Mouse (Mus musculus) intestine, embryonic 15.5 days (tissue): ENCODE measurements at regions not wholly inside any gene's neighbourhood (a gene's known extent, or its start where the extent isn't known, plus 50 kb on each side); places are given as distances from the start of the nearest gene placed in this dataset.
"Not testable (repeated sequence)": the region's sequence is repeated elsewhere in the genome, so short reads cannot be mapped to it uniquely, and the experiment has no call there.

Source experiments
- ATAC-seq: fragments of 200-750 bp; cut with Nextera tagmentation; 2 replicates; pipeline ENCODE4 v1.8.0; 2017; ENCODE audit warnings: moderate TSS enrichment, moderate library complexity
- H3K27ac ChIP-seq: fragments of 300-500 bp; sonication (generic); 2 replicates; pipeline ENCODE4 v1.5.1; 2015; ENCODE audit warnings: mild to moderate bottlenecking, inconsistent platforms
- H3K27me3 ChIP-seq: fragments of 300-500 bp; sonication (generic); replicated peaks from 2 replicates; pipeline ENCODE4 v1.6.1; 2015; ENCODE audit warnings: inconsistent platforms
- H3K36me3 ChIP-seq: fragments of 300-500 bp; sonication (generic); 2 replicates; pipeline ENCODE4 v1.6.1; 2015; ENCODE audit warnings: inconsistent platforms
- H3K4me1 ChIP-seq: fragments of 300-500 bp; sonication (generic); replicated peaks from 2 replicates; pipeline ENCODE4 v1.6.1; 2015; ENCODE audit warnings: inconsistent platforms
- H3K4me2 ChIP-seq: fragments of 300-500 bp; sonication (generic); replicated peaks from 2 replicates; pipeline ENCODE4 v1.6.1; 2015; ENCODE audit warnings: mild to moderate bottlenecking, inconsistent platforms
- H3K4me3 ChIP-seq: fragments of 300-500 bp; sonication (generic); replicated peaks from 2 replicates; pipeline ENCODE4 v1.5.1; 2015; ENCODE audit warnings: inconsistent platforms
- H3K9ac ChIP-seq: fragments of 300-500 bp; sonication (generic); 2 replicates; pipeline ENCODE4 v1.6.1; 2015; ENCODE audit warnings: inconsistent platforms
- H3K9me3 ChIP-seq: fragments of 300-500 bp; sonication (generic); 2 replicates; pipeline ENCODE4 v1.6.1; 2016; ENCODE audit warnings: inconsistent platforms
- WGBS: fragments of 180-500 bp; shearing (Covaris S2); methylation state at CpG from one replicate; pipeline ENCODE4 v1.1.7; 2015; 5-methylcytosine and 5-hydroxymethylcytosine counted together

DNA sequence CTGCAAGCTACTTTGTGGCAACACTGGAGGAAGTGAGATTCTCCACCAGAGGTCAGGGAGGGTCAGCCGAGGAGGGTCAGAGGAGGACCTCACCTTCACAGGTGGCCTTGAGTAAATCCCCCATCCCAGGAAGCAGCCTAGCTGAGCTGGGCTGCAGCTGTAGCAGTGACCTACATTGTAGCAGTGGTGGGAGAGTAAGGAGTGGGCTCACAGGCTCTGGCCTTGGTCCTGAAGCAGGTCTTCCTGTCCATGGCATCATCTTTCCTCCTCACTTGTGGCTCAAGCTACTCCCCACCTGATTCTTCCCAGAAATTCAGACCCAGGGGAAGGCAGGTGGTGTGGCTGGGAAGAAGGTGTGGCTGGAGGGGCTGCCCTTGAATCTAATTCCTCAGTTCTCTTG, 84.3 kb downstream of the 1810013L24Rik start:
- H3K9ac ChIP-seq, H3K4me1 ChIP-seq, H3K36me3 ChIP-seq, ATAC-seq, H3K27me3 ChIP-seq, H3K4me3 ChIP-seq, H3K4me2 ChIP-seq, H3K9me3 ChIP-seq, H3K27ac ChIP-seq: not testable (repeated sequence)
- WGBS = 12% methylated on average over 1 of the region's 1 CpGs

DNA sequence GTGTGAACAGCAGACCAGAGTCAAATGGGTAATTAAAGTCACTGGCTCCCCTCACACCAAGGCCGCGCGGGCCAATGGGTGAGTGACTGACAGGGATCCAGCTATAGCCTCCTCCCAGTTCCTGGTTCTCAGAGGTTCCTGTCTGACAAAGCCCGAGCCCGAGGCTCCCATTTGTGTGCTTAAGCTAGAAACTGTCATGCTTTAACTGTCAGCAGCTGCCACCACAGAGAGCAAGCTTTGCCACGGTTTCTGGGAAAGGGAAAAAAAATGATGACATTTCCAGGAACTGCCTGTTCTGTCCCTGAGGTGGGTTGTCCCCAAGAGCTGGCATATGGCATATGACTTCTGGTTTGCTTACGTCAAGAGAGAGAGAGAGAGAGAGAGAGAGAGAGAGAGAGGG, 86.2 kb downstream of the 1810013L24Rik start:
- Histone ChIP-seq H3K9me3 (no peaks in the 10 kb centered on the region), H3K27ac (no peak overlapping the region), H3K4me2 (no peak overlapping the region), H3K36me3 (no peaks in the 10 kb centered on the region), H3K27me3 (no peaks in the 10 kb centered on the region), H3K9ac (no peak overlapping the region), H3K4me3 (no peak overlapping the region), H3K4me1 (no peaks in the 10 kb centered on the region)
- 42% methylated on average over 7 of the region's 7 CpGs for WGBS
- ATAC-seq = no peak

DNA sequence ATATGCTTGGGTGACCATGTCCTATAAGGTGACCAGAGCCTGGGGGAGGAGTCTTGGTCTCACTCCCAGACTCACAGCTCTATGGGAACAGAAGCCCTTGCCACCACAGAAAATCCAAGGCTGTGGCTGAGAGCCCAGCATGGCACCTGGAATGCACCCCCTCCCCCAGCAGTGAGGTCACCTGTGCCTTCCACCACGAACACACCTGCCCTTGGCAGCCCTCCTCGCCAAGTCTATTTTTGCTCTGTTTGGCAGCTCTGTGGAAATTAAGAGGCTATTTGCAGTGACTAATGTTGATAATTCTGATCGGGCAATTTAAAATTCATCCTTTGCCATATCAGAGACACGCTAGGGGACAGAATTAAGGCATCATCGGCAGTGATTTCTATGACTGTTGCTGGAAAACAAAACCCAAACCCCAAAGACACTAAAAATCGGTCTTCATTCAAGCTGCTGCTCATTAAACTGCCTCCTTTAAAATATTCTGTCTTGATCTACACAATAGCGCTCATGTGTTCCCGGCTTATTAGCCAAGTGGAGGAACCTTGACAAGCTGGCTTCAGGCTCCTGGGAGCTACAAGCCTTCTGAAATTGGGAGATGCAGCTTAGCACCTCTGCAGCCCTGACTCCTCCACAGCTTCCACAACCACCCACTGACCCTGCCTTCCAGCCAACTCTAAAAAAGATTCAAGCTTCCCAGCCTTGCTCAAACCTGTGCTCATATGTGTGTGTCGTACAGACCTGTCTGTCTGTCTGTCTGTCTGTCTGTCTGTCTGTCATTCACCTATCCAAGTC, 89.0 kb downstream of the 1810013L24Rik start:
- no peak overlapping the region for H3K4me2 ChIP-seq
- H3K27me3 ChIP-seq = no peaks in the 10 kb centered on the region
- no peak overlapping the region for H3K27ac ChIP-seq
- H3K4me1 ChIP-seq = no peaks in the 10 kb centered on the region
- no peak overlapping the region for H3K9ac ChIP-seq
- H3K36me3 ChIP-seq = no peaks in the 10 kb centered on the region
- H3K4me3 ChIP-seq = no peak overlapping the region
- H3K9me3 ChIP-seq = no peaks in the 10 kb centered on the region
- no peak for ATAC-seq
- 87% methylated on average over 9 of the region's 9 CpGs for WGBS

DNA sequence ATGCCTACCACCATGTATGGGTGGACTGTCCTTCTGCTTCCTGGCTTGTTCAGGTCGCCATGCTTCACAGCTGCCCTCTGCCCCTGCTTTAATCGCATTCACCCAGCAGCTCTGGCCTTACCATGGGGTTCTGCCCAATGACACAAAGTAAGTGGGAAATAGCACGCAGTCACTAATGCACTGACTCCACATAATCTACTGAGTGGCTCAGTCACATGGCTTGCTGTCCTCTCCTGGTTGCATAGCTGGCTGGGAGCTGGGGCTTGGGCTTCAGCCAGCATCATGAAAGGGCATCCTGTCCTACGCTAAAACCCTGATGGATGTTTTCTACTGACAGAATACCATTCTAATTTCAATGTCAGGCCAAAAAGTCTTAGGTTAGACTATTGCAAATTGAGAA, 94.8 kb downstream of the 1810013L24Rik start:
- no peak overlapping the region for H3K4me2 ChIP-seq
- no peaks in the 10 kb centered on the region for H3K36me3 ChIP-seq
- no peak overlapping the region for H3K27ac ChIP-seq
- H3K27me3 ChIP-seq = no peaks in the 10 kb centered on the region
- no peaks in the 10 kb centered on the region for H3K4me1 ChIP-seq
- no peak overlapping the region for H3K9ac ChIP-seq
- no peak for ATAC-seq
- no peak overlapping the region for H3K4me3 ChIP-seq
- H3K9me3 ChIP-seq = no peaks in the 10 kb centered on the region
- WGBS = 90% methylated on average over 4 of the region's 4 CpGs

DNA sequence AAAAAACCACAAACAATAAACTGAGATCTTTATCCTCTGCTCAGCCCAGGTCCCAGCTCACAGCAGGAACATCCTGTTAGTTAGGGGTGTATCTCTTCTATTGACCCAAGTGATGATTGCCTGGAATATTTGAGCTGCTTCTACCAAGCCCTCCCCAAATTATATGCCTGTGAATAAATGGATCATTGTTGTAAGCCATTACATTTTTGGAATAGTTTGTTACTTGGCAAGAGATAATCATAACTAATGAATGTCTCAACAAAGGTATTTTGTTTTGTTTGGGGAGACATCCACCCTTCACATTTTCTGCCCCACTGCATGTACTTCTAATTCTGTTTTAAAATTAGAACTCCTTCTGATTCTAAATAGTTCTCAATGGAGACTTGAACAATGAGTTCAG, 102.1 kb downstream of the 1810013L24Rik start:
- ATAC-seq = no peak
- Histone ChIP-seq H3K27me3 (no peaks in the 10 kb centered on the region), H3K36me3 (no peaks in the 10 kb centered on the region), H3K9ac (no peak overlapping the region), H3K4me1 (no peaks in the 10 kb centered on the region), H3K9me3 (no peaks in the 10 kb centered on the region), H3K27ac (no peak overlapping the region), H3K4me3 (no peak overlapping the region), H3K4me2 (no peak overlapping the region)

DNA sequence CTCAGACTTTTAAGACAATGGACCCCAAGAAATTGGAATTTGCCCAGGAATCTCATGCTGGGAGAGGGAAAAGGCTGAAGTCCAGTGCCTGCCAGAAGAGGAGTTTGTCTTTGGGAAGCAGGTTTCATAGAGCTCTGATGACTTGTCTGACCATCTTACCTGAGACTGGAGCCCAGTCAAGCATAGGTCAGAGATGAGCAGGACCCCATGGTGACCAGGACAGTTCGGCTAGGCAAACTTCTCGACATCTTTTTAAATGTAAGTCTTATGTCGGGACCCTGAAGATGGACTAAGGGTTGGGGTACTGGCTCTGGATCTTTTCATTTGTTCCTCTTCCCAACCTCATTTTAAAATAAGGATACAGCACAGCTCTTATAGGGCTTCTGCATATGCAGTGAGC, 103.2 kb downstream of the 1810013L24Rik start:
- Histone ChIP-seq H3K27ac (no peak overlapping the region), H3K36me3 (no peaks in the 10 kb centered on the region), H3K9ac (no peak overlapping the region), H3K4me2 (no peak overlapping the region), H3K27me3 (no peaks in the 10 kb centered on the region), H3K9me3 (no peaks in the 10 kb centered on the region), H3K4me3 (no peak overlapping the region), H3K4me1 (no peaks in the 10 kb centered on the region)
- no peak for ATAC-seq
- WGBS = 91% methylated on average over 3 of the region's 3 CpGs

DNA sequence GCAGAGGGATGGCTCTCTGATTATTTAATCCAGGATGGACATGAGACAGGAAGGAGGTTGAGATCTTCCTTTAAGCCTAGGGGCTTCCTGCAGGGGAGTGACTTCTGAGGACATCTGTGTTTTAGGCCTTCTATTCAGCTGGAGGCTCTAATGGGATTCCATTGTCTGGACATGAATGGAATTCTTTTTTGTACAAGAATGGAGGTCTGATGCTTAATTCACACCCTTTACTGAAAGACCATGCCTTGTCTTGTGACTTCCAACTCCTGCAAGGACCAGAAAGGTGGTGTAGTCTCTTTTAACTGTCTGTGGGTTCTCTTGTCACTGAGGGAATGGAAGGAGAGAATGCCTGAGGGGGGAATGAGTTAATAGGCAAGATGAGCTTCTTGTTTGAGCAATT, 106.5 kb downstream of the 1810013L24Rik start:
- Histone ChIP-seq H3K9me3 (no peaks in the 10 kb centered on the region), H3K4me3 (no peak overlapping the region), H3K4me2 (no peak overlapping the region), H3K27ac (no peak overlapping the region), H3K9ac (no peak overlapping the region), H3K27me3 (no peaks in the 10 kb centered on the region), H3K36me3 (no peaks in the 10 kb centered on the region), H3K4me1 (no peaks in the 10 kb centered on the region)
- no peak for ATAC-seq

DNA sequence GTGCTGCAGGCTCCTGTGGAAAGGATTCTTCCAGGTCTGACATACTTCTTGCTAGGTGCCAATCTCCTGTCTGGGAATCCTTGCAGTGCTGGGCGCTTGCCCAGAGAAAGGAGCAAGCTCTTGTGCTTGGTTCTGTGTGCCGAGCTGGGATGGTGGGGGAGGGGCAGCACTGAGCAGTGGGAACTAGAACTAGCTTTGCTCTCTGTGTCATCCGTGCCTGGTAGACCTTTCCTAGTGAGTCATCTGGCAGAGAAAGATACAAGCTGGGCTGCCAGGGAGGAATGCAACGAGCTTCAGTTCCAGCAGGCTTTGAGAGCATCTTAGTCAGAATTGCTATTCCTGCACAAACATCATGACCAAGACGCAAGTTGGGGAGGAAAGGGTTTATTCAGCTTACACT, 108.6 kb downstream of the 1810013L24Rik start:
- Histone ChIP-seq H3K27me3 (no peaks in the 10 kb centered on the region), H3K9ac (no peak overlapping the region), H3K27ac (no peak overlapping the region), H3K36me3 (no peaks in the 10 kb centered on the region), H3K4me2 (no peak overlapping the region), H3K4me3 (no peak overlapping the region), H3K9me3 (no peaks in the 10 kb centered on the region), H3K4me1 (no peaks in the 10 kb centered on the region)
- ATAC-seq = no peak
- 41% methylated on average over 5 of the region's 5 CpGs for WGBS

DNA sequence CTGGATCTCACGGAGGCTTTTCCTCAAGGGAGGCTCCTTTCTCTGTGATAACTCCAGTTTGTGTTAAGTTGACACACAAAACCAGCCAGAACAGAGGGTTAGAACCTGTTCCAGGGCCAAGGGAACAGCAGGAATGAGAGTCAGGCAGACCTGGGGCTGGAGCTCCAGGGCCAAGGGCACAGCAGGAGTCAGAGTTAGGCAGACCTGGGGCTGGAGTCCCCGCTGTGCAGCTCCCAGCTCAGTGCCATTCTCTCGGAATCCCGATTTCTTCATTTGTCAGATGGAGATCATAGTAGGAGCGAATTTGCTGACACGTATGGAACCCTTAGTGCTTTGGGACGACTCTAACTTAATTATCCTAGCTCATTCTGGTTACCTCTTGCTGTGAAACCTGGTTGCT, 109.2 kb downstream of the 1810013L24Rik start:
- WGBS = 51% methylated on average over 7 of the region's 7 CpGs
- no peak for ATAC-seq
- Histone ChIP-seq H3K4me2 (no peak overlapping the region), H3K27ac (no peak overlapping the region), H3K36me3 (no peaks in the 10 kb centered on the region), H3K9me3 (no peaks in the 10 kb centered on the region), H3K4me3 (no peak overlapping the region), H3K4me1 (no peaks in the 10 kb centered on the region), H3K9ac (no peak overlapping the region), H3K27me3 (no peaks in the 10 kb centered on the region)

DNA sequence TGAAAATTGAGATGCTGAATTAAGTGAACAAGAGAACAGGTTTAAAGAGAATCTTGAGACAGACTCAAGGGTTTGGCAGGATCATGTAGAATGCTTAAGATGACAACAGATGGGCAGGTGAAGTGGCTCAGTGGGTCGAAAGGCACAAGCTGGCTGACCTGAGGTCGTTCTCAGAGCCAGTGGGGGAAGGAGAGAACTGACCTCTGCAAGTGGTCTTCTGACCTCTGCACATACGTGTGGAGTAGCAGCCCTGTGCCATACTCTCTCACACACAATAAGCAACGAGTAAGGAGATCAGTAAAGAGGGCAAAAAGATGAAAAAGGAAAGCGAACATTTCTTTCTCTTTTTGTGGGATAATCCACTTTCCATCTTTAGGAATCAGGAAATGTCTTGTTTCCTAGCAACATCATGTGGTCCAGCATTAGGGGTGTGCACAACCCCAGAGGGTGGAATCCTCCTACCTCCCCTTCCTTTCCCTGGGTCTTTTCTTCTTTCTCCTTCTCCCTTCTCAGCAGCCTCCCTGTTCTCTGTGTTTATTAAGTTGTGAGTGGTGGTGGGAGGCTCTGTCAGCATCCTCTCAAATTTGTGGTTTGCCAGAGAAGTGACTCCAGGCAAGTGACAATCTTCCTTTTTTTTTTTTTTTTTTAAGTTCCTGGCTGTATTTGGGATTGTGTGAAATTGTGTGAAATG, 114.7 kb downstream of the 1810013L24Rik start:
- Histone ChIP-seq H3K4me3 (no peak overlapping the region), H3K4me2 (no peak overlapping the region), H3K36me3 (no peaks in the 10 kb centered on the region), H3K9ac (no peak overlapping the region), H3K9me3 (no peaks in the 10 kb centered on the region), H3K27me3 (no peaks in the 10 kb centered on the region), H3K27ac (no peak overlapping the region), H3K4me1 (0 out of 2 replicates have a peak, but pooled peaks cover 3% of the 10 kb centered on the region)
- WGBS = 47% methylated on average over 5 of the region's 5 CpGs
- no peak for ATAC-seq

DNA sequence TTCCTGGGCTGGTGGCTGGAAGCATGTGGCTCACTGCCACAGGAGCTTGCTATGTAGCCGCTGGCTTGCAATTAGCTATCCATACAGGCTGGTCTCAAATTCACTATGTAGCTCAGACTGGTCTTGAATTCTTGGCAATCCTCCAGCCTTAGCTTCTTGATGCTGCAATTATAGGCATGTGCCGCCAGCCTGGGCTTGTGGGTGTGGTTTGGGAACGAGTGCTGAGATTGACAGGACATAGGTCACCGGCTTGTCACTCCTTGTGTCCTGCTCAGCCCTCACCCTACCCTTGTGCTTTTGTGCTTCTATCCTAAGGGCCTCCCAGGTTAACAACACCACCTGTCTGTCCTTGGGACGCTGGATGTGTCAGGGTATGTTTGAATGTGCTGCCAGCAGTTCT, 117.9 kb downstream of the 1810013L24Rik start:
- peak; percentile 79 for ATAC-seq
- H3K9ac ChIP-seq = no peak overlapping the region
- WGBS = 44% methylated on average over 5 of the region's 5 CpGs
- no peak overlapping the region for H3K4me2 ChIP-seq
- H3K4me1 ChIP-seq = 0 out of 2 replicates have a peak, but pooled peaks cover 3% of the 10 kb centered on the region
- no peaks in the 10 kb centered on the region for H3K9me3 ChIP-seq
- no peaks in the 10 kb centered on the region for H3K36me3 ChIP-seq
- H3K27me3 ChIP-seq = no peaks in the 10 kb centered on the region
- no peak overlapping the region for H3K27ac ChIP-seq
- H3K4me3 ChIP-seq = no peak overlapping the region

DNA sequence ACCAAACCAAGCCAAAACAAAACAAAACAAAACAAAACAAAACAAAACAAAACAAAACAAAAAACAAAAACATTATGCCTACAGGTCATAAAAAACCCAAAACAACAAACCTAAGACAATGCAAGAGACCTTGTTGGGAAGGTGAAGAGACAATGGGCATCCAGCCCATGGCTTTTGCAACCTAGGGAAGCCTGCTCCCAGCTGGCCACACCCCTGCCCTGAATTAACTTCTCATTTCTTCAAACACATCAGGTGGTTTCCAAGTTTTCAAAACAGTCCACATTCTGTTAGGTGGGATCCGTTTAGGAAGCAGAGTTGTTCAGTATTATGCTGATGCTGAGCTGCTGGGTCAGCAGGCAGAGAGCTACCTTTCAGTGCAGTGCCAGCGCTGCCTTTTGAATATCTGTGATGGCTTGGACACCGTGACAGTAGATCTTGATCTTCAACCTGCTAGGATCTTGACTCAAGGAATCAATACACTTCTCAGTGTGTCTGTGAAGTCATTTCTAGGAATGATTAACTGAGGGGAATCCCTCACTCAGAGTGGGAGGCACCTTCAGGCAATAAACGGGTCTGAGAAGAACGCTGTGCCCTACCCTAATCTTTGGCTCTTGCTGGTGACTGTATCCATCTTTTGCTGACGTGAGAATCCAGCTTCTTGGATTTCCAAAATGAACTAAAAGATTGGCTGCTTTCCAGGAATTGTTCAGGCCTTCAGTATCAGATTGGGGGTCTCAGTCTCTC, 121.4 kb downstream of the 1810013L24Rik start:
- peak; percentile 81 for ATAC-seq
- WGBS = 48% methylated on average over 6 of the region's 6 CpGs
- H3K4me3 ChIP-seq = no peak overlapping the region
- 0 out of 2 replicates have a peak, but pooled peaks cover 3% of the 10 kb centered on the region for H3K4me1 ChIP-seq
- no peak overlapping the region for H3K9ac ChIP-seq
- no peaks in the 10 kb centered on the region for H3K36me3 ChIP-seq
- H3K9me3 ChIP-seq = no peaks in the 10 kb centered on the region
- H3K27ac ChIP-seq = no peak overlapping the region
- H3K27me3 ChIP-seq = no peaks in the 10 kb centered on the region
- no peak overlapping the region for H3K4me2 ChIP-seq
